Mouse (Mus musculus) liver, embryonic 11.5 days (tissue): ENCODE measurements around the gene Tra2b. TPM values are rescaled to one million over a fixed set of nuclear protein-coding genes. Genes with fewer than 3 reads are reported as not detected.
"Not testable (repeated sequence)": the region's sequence is repeated elsewhere in the genome, so short reads cannot be mapped to it uniquely, and the experiment has no call there.

ENCODE experiments used
- ATAC-seq: fragments of 200-750 bp; cut with Nextera tagmentation; replicated peaks from 2 replicates; pipeline ENCODE4 v1.8.0; 2017; ENCODE audit warnings: moderate number of reproducible peaks, mild to moderate bottlenecking, moderate TSS enrichment, moderate library complexity; ENCODE audit not compliant: low FRiP score
- DNase-seq: peaks from one replicate; pipeline ENCODE4 v3.0.0-alpha.2; 2017; ENCODE audit warnings: low spot score
- H3K27ac ChIP-seq: fragments of 300-500 bp; sonication (generic); 2 replicates; pipeline ENCODE4 v1.5.1; 2014; ENCODE audit warnings: mild to moderate bottlenecking, low read depth, low read length, control low read depth
- H3K27me3 ChIP-seq: fragments of 300-500 bp; sonication (generic); replicated peaks from 2 replicates; pipeline ENCODE4 v1.6.1; 2014; ENCODE audit warnings: low read length, mixed read lengths; ENCODE audit not compliant: control insufficient read depth, insufficient read depth
- H3K36me3 ChIP-seq: fragments of 300-500 bp; sonication (generic); 2 replicates; pipeline ENCODE4 v1.6.1; 2014; ENCODE audit warnings: mild to moderate bottlenecking, low read length, moderate library complexity, mixed read lengths; ENCODE audit not compliant: control insufficient read depth, insufficient read depth
- H3K4me1 ChIP-seq: fragments of 300-500 bp; sonication (generic); replicated peaks from 2 replicates; pipeline ENCODE4 v1.6.1; 2014; ENCODE audit warnings: low read length, mixed read lengths; ENCODE audit not compliant: control insufficient read depth, insufficient read depth
- H3K4me2 ChIP-seq: fragments of 300-500 bp; sonication (generic); 2 replicates; pipeline ENCODE4 v1.6.1; 2014; ENCODE audit warnings: mild to moderate bottlenecking, control low read depth, moderate library complexity
- H3K4me3 ChIP-seq: fragments of 300-500 bp; sonication (generic); 2 replicates; pipeline ENCODE4 v1.5.1; 2014; ENCODE audit warnings: low read depth, low read length, control low read depth
- H3K9ac ChIP-seq: fragments of 300-500 bp; sonication (generic); 2 replicates; pipeline ENCODE4 v1.6.1; 2014; ENCODE audit warnings: low read depth, low read length, control low read depth
- H3K9me3 ChIP-seq: fragments of 300-500 bp; sonication (generic); 2 replicates; pipeline ENCODE4 v1.6.1; 2016; ENCODE audit warnings: low read length, inconsistent platforms, mixed read lengths; ENCODE audit not compliant: control insufficient read depth
- WGBS: fragments of 180-500 bp; shearing (Covaris S2); extraction: QIAGEN DNeasy Blood & Tissue Kit; methylation state at CpG from one replicate; pipeline ENCODE4 v1.1.7; 2014; 5-methylcytosine and 5-hydroxymethylcytosine counted together
- polyA plus RNA-seq: library from polyadenylated mRNA; unstranded; fragments of >200 nt; fragmentation: Nextera tagmentation; extraction: Ambion mirVana; gene quantifications from 2 replicates; pipeline ENCODE4 v1.2.1, GENCODE M21; 2014

Gene Tra2b
- polyA plus RNA-seq: 331 and 367 TPM in 2 replicates

GRCm38 (mm10) chr16:22265849-22266376 lies at the start of gene Tra2b:
Gene Tra2b, minus strand, starts transcription at chr16:22266005.
- no peaks in the 10 kb centered on the region for H3K9me3 ChIP-seq
- ATAC-seq: peak; percentile 97

GRCm38 (mm10) chr16:22310649-22311048 lies 44.8 kb upstream of the Tra2b start:
- Histone ChIP-seq H3K27ac (no peak overlapping the region), H3K4me3 (no peak overlapping the region), H3K36me3 (no peaks in the 10 kb centered on the region), H3K4me1 (no peaks in the 10 kb centered on the region), H3K9ac (no peak overlapping the region), H3K4me2 (no peak overlapping the region), H3K27me3 (no peaks in the 10 kb centered on the region), H3K9me3 (no peaks in the 10 kb centered on the region)
- DNase-seq (no peak), ATAC-seq (no peak)
- 14% methylated on average over 1 of the region's 1 CpGs for whole genome bisulfite sequencing

More at GRCm38 (mm10) chr16:22265849-22266376, at the start of gene Tra2b:
- peak within 1 kb of the TSS; percentile 94 for H3K4me2 ChIP-seq
- no peaks in the 10 kb centered on the region for H3K27me3 ChIP-seq
- H3K36me3 ChIP-seq: no peaks in the 10 kb centered on the region
- peak within 1 kb of the TSS; percentile 100 for H3K9ac ChIP-seq
- H3K27ac ChIP-seq: peak within 1 kb of the TSS; percentile 96
- H3K4me1 ChIP-seq: peaks cover 18% of the 10 kb centered on the region
- H3K4me3 ChIP-seq: peak within 1 kb of the TSS; percentile 100
- WGBS: 1% methylated on average over 38 of the region's 38 CpGs
- peak; percentile 96 for DNase-seq

GRCm38 (mm10) chr16:22302606-22303005 lies 36.8 kb upstream of the Tra2b start:
- Histone ChIP-seq H3K9ac (no peak overlapping the region), H3K4me1 (no peaks in the 10 kb centered on the region), H3K27ac (no peak overlapping the region), H3K4me3 (no peak overlapping the region), H3K36me3 (no peaks in the 10 kb centered on the region), H3K4me2 (no peak overlapping the region), H3K9me3 (no peaks in the 10 kb centered on the region), H3K27me3 (peaks cover 3% of the 10 kb centered on the region; the same call in 1 of the 2 replicates)
- WGBS: 27% methylated on average over 5 of the region's 5 CpGs
- DNase-seq (peak; percentile 47), ATAC-seq (no peak; the same call in 1 of the 2 replicates)

GRCm38 (mm10) chr16:22301378-22301777 lies 35.6 kb upstream of the Tra2b start:
- peaks cover 3% of the 10 kb centered on the region; the same call in 1 of the 2 replicates for H3K27me3 ChIP-seq
- DNase-seq: no peak
- ATAC-seq: no peak
- no peaks in the 10 kb centered on the region for H3K36me3 ChIP-seq
- no peaks in the 10 kb centered on the region for H3K4me1 ChIP-seq
- H3K27ac ChIP-seq: no peak overlapping the region
- H3K4me3 ChIP-seq: no peak overlapping the region
- H3K9me3 ChIP-seq: no peaks in the 10 kb centered on the region
- 57% methylated on average over 3 of the region's 3 CpGs for WGBS
- no peak overlapping the region for H3K9ac ChIP-seq
- no peak overlapping the region for H3K4me2 ChIP-seq

- no peak for ATAC-seq
These were observed 31.1 kb upstream of the Tra2b start for GRCm38 (mm10) chr16:22296901-22297300.

GRCm38 (mm10) chr16:22294812-22295211 lies 29.0 kb upstream of the Tra2b start:
- not testable (repeated sequence) for H3K27ac ChIP-seq, H3K4me2 ChIP-seq, DNase-seq, H3K27me3 ChIP-seq, ATAC-seq, H3K9ac ChIP-seq, H3K9me3 ChIP-seq, H3K4me1 ChIP-seq, H3K4me3 ChIP-seq, H3K36me3 ChIP-seq
- 95% methylated on average over 14 of the region's 14 CpGs for WGBS

More at GRCm38 (mm10) chr16:22296901-22297300, 31.1 kb upstream of the Tra2b start:
- H3K4me3 ChIP-seq: no peak overlapping the region
- no peaks in the 10 kb centered on the region for H3K4me1 ChIP-seq
- H3K27me3 ChIP-seq: peaks cover 3% of the 10 kb centered on the region; the same call in 1 of the 2 replicates
- DNase-seq: no peak
- no peak overlapping the region for H3K9ac ChIP-seq
- no peaks in the 10 kb centered on the region for H3K36me3 ChIP-seq
- no peaks in the 10 kb centered on the region for H3K9me3 ChIP-seq
- WGBS: 63% methylated on average over 6 of the region's 6 CpGs
- H3K4me2 ChIP-seq: no peak overlapping the region
- H3K27ac ChIP-seq: no peak overlapping the region

- H3K4me2 ChIP-seq: no peak overlapping the region
These were observed 27.8 kb upstream of the Tra2b start for GRCm38 (mm10) chr16:22293600-22293999.

GRCm38 (mm10) chr16:22292394-22292793 lies 26.6 kb upstream of the Tra2b start:
- no peak overlapping the region for H3K9ac ChIP-seq
- H3K9me3 ChIP-seq: peaks cover 4% of the 10 kb centered on the region; the same call in 1 of the 2 replicates
- H3K27ac ChIP-seq: no peak overlapping the region
- no peak overlapping the region for H3K4me3 ChIP-seq
- ATAC-seq: no peak
- WGBS: 81% methylated on average over 4 of the region's 4 CpGs
- DNase-seq: no peak
- no peaks in the 10 kb centered on the region for H3K4me1 ChIP-seq
- H3K36me3 ChIP-seq: no peaks in the 10 kb centered on the region
- H3K4me2 ChIP-seq: no peak overlapping the region
- H3K27me3 ChIP-seq: no peaks in the 10 kb centered on the region

More at GRCm38 (mm10) chr16:22293600-22293999, 27.8 kb upstream of the Tra2b start:
- no peak overlapping the region for H3K27ac ChIP-seq
- no peak overlapping the region for H3K4me3 ChIP-seq
- H3K9me3 ChIP-seq: peaks cover 4% of the 10 kb centered on the region; the same call in 1 of the 2 replicates
- H3K4me1 ChIP-seq: no peaks in the 10 kb centered on the region
- 43% methylated on average over 2 of the region's 2 CpGs for WGBS
- H3K9ac ChIP-seq: no peak overlapping the region
- no peaks in the 10 kb centered on the region for H3K36me3 ChIP-seq
- ATAC-seq (no peak), DNase-seq (no peak)
- H3K27me3 ChIP-seq: no peaks in the 10 kb centered on the region

DNA sequence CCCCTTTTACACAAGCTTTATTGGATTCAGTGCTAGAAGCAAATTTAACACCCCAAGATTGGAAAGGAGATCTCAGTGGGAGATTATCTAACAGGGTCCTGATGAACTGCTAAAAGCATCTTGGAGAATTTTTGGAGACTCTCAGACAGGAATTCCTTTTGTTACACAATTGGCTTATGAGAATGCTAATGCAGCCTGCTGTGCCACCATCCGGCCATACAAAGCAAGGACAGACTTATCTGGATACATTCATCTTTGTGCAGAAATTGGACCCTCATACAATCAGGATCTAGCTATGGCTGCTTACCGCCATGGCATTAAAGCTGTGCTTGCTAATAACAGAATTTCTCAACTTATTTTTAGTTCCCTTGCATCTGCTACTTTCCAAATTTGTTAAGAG lies 23.8 kb upstream of the Tra2b start:
- no peak for DNase-seq

More for the DNA sequence above, 23.8 kb upstream of the Tra2b start:
- Histone ChIP-seq H3K9ac (no peak overlapping the region), H3K27me3 (no peaks in the 10 kb centered on the region), H3K4me2 (no peak overlapping the region), H3K9me3 (peaks cover 4% of the 10 kb centered on the region; the same call in 1 of the 2 replicates), H3K36me3 (no peaks in the 10 kb centered on the region), H3K4me1 (no peaks in the 10 kb centered on the region), H3K4me3 (no peak overlapping the region), H3K27ac (no peak overlapping the region)
- WGBS: 74% methylated on average over 2 of the region's 2 CpGs
- no peak for ATAC-seq
